Mouse (Mus musculus): Measurements from ENCODE around the gene Lcp2. TPM values are rescaled to one million over a fixed set of nuclear protein-coding genes. Genes with fewer than 3 reads are reported as not detected.

Gene Lcp2
- total and polyA plus RNA-seq, 3 experiments: 48.3 to 109 (median 52.2) TPM

- peaks cover 86% of the 10 kb centered on the region for H3K36me3 ChIP-seq (replicated peaks)
- no peaks in the 10 kb centered on the region for H3K27me3 ChIP-seq (ENCODE audit: insufficient read depth, low read length)
- H3K9me3 ChIP-seq (replicated peaks): peaks cover 7% of the 10 kb centered on the region; the same call in 1 of the 2 replicates
- no peak for TF ChIP-seq GATA2 (IDR thresholded peaks at IDR 0.05; ENCODE audit: borderline replicate concordance, low read depth, low read length)
- no peak for TF ChIP-seq GATA1 (IDR thresholded peaks at IDR 0.05; ENCODE audit: borderline replicate concordance, low read length)
- TF ChIP-seq CTCF (IDR thresholded peaks at IDR 0.05; ENCODE audit: low read depth, low read length): no peak
- TF ChIP-seq TAL1 (conservative IDR thresholded peaks at IDR 0.05; ENCODE audit: low read depth, low read length): no peak
- no peak for TF ChIP-seq POLR2AphosphoS5 (IDR thresholded peaks at IDR 0.05; ENCODE audit: insufficient replicate concordance, low read depth, low read length)
- no peaks in the 10 kb centered on the region for H3K4me1 ChIP-seq (ENCODE audit: insufficient read depth, low read depth, low read length)
- ATAC-seq (ENCODE audit: extremely low read depth, insufficient number of reproducible peaks, low FRiP score, poor library complexity, severe bottlenecking) (no peak), DNase-seq (ENCODE audit: low spot score) (no peak)
- no peak overlapping the region for H3K4me3 ChIP-seq (ENCODE audit: low read depth, low read length)
Observed at GRCm38 (mm10) chr11:34087064-34087463, 40.3 kb downstream of the Lcp2 start.

DNA sequence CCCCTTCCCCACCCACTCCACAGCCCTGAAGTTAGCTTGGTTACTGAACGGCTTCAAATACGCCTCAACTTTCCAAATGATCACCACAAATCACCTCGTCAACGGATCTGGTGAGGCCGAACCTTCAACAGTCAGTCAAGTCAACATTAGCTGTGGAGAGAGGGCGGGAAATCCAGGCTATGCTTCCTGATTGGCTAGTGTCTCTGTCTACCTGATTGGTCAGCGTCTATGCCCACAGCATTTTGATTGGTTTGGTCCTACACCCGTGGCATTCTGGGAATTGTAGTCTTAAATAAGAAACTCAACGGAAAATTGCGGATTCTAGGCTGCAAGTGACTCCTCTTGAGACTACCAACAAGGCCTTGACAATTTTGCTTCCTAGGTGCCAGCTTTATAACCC is 51.7 kb downstream of the Lcp2 start, which contains the start of gene 4930469K13Rik:
Gene 4930469K13Rik (minus strand): TSS at position 133 of the 400 bp plus-strand sequence.
- no peak within 1 kb of the TSS for H3K4me3 ChIP-seq (ENCODE audit: low read depth, low read length)
- no peak for ATAC-seq (ENCODE audit: extremely low read depth, insufficient number of reproducible peaks, low FRiP score, poor library complexity, severe bottlenecking)
- peaks cover 13% of the 10 kb centered on the region for H3K36me3 ChIP-seq (replicated peaks)
- H3K27me3 ChIP-seq (ENCODE audit: insufficient read depth, low read length): no peaks in the 10 kb centered on the region; the same call in 1 of the 2 replicates
- DNase-seq (ENCODE audit: low spot score): no peak
- no peaks in the 10 kb centered on the region for H3K4me1 ChIP-seq (ENCODE audit: insufficient read depth, low read depth, low read length)
- no peak for TF ChIP-seq POLR2AphosphoS5 (IDR thresholded peaks at IDR 0.05; ENCODE audit: insufficient replicate concordance, low read depth, low read length)
- no peak for TF ChIP-seq GATA1 (IDR thresholded peaks at IDR 0.05; ENCODE audit: borderline replicate concordance, low read length)
- no peak for TF ChIP-seq GATA2 (IDR thresholded peaks at IDR 0.05; ENCODE audit: borderline replicate concordance, low read depth, low read length)
- no peak for TF ChIP-seq CTCF (IDR thresholded peaks at IDR 0.05; ENCODE audit: low read depth, low read length)
- H3K9me3 ChIP-seq (replicated peaks): peaks cover 6% of the 10 kb centered on the region; the same call in 1 of the 2 replicates

DNA sequence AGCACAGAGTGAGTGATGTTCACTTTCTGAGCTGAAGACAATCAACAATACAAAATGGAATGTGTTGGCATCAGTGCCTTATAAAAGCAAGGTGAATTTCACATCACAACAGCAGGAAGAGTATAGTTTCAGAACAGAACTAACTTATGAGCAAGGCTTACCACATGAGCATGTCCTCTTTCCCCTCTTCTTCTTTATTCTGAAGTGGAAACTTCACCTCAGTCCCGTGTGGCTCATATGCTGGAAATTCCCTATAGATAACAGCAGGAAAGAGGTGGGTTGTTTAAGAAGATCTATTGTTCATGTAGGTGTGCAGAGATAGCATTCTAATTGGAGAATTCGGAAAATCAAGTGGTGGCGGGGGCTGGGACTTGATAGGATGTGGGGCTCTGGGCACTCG is 55.1 kb downstream of the Lcp2 start:
- DNase-seq (ENCODE audit: low spot score) (no peak), ATAC-seq (ENCODE audit: extremely low read depth, insufficient number of reproducible peaks, low FRiP score, poor library complexity, severe bottlenecking) (no peak)
- peaks cover 11% of the 10 kb centered on the region; the same call in 1 of the 2 replicates for H3K27me3 ChIP-seq (ENCODE audit: insufficient read depth, low read length)
- TF ChIP-seq CTCF (IDR thresholded peaks at IDR 0.05; ENCODE audit: low read depth, low read length) (no peak), GATA1 (IDR thresholded peaks at IDR 0.05; ENCODE audit: borderline replicate concordance, low read length) (no peak), POLR2AphosphoS5 (IDR thresholded peaks at IDR 0.05; ENCODE audit: insufficient replicate concordance, low read depth, low read length) (no peak), TAL1 (conservative IDR thresholded peaks at IDR 0.05; ENCODE audit: low read depth, low read length) (no peak), GATA2 (IDR thresholded peaks at IDR 0.05; ENCODE audit: borderline replicate concordance, low read depth, low read length) (no peak)
- H3K4me1 ChIP-seq (ENCODE audit: insufficient read depth, low read depth, low read length): no peaks in the 10 kb centered on the region
- H3K9me3 ChIP-seq (replicated peaks): peaks cover 10% of the 10 kb centered on the region; the same call in 1 of the 2 replicates
- peaks cover 6% of the 10 kb centered on the region for H3K36me3 ChIP-seq (replicated peaks)
- H3K4me3 ChIP-seq (ENCODE audit: low read depth, low read length): no peak overlapping the region

DNA sequence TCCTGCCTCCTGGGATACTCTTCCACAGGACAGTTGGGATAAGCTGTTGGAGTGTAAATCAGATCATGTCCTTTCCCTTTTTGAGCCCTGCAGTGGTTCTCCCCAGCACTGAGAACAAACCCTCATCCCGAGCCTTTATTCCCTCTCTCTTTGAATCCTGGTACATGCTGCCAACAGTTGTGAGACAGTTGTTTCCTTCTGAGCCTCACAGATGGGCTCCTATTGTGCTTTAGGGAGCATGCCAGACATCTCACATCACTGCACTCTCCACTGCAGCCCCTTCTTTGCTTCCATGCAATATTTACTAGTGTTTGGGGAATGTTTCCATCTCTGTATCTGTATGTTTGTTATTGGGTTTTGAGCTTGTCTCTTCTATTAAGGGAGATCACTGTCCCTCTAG is 58.2 kb downstream of the Lcp2 start:
- peaks cover 11% of the 10 kb centered on the region; the same call in 1 of the 2 replicates for H3K27me3 ChIP-seq (ENCODE audit: insufficient read depth, low read length)
- no peaks in the 10 kb centered on the region for H3K4me1 ChIP-seq (ENCODE audit: insufficient read depth, low read depth, low read length)
- DNase-seq (ENCODE audit: low spot score) (no peak), ATAC-seq (ENCODE audit: extremely low read depth, insufficient number of reproducible peaks, low FRiP score, poor library complexity, severe bottlenecking) (no peak)
- H3K36me3 ChIP-seq (replicated peaks): no peaks in the 10 kb centered on the region
- H3K9me3 ChIP-seq (replicated peaks): 0 out of 2 replicates have a peak, but pooled peaks cover 5% of the 10 kb centered on the region
- TF ChIP-seq POLR2AphosphoS5 (IDR thresholded peaks at IDR 0.05; ENCODE audit: insufficient replicate concordance, low read depth, low read length): no peak
- no peak for TF ChIP-seq TAL1 (conservative IDR thresholded peaks at IDR 0.05; ENCODE audit: low read depth, low read length)
- TF ChIP-seq CTCF (IDR thresholded peaks at IDR 0.05; ENCODE audit: low read depth, low read length): no peak
- TF ChIP-seq GATA1 (IDR thresholded peaks at IDR 0.05; ENCODE audit: borderline replicate concordance, low read length): no peak
- TF ChIP-seq GATA2 (IDR thresholded peaks at IDR 0.05; ENCODE audit: borderline replicate concordance, low read depth, low read length): no peak
- H3K4me3 ChIP-seq (ENCODE audit: low read depth, low read length): no peak overlapping the region

GRCm38 (mm10) chr11:34109260-34109659 is 62.5 kb downstream of the Lcp2 start:
- ATAC-seq (ENCODE audit: extremely low read depth, insufficient number of reproducible peaks, low FRiP score, poor library complexity, severe bottlenecking) (no peak), DNase-seq (ENCODE audit: low spot score) (no peak)
- no peak overlapping the region for H3K4me3 ChIP-seq (ENCODE audit: low read depth, low read length)
- 0 out of 2 replicates have a peak, but pooled peaks cover 3% of the 10 kb centered on the region for H3K9me3 ChIP-seq (replicated peaks)
- no peaks in the 10 kb centered on the region for H3K4me1 ChIP-seq (ENCODE audit: insufficient read depth, low read depth, low read length)
- H3K27me3 ChIP-seq (ENCODE audit: insufficient read depth, low read length): peaks cover 12% of the 10 kb centered on the region
- TF ChIP-seq GATA1 (IDR thresholded peaks at IDR 0.05; ENCODE audit: borderline replicate concordance, low read length) (no peak), POLR2AphosphoS5 (IDR thresholded peaks at IDR 0.05; ENCODE audit: insufficient replicate concordance, low read depth, low read length) (no peak), TAL1 (conservative IDR thresholded peaks at IDR 0.05; ENCODE audit: low read depth, low read length) (no peak)
- H3K36me3 ChIP-seq (replicated peaks): no peaks in the 10 kb centered on the region

- Histone ChIP-seq H3K9me3 (replicated peaks) (no peaks in the 10 kb centered on the region), H3K4me3 (ENCODE audit: low read depth, low read length) (no peak overlapping the region), H3K27me3 (ENCODE audit: insufficient read depth, low read length) (peaks cover 2% of the 10 kb centered on the region), H3K4me1 (ENCODE audit: insufficient read depth, low read depth, low read length) (no peaks in the 10 kb centered on the region), H3K36me3 (replicated peaks) (no peaks in the 10 kb centered on the region)
- TF ChIP-seq GATA2 (IDR thresholded peaks at IDR 0.05; ENCODE audit: borderline replicate concordance, low read depth, low read length) (no peak), POLR2AphosphoS5 (IDR thresholded peaks at IDR 0.05; ENCODE audit: insufficient replicate concordance, low read depth, low read length) (no peak), TAL1 (conservative IDR thresholded peaks at IDR 0.05; ENCODE audit: low read depth, low read length) (no peak), CTCF (IDR thresholded peaks at IDR 0.05; ENCODE audit: low read depth, low read length) (no peak), GATA1 (IDR thresholded peaks at IDR 0.05; ENCODE audit: borderline replicate concordance, low read length) (no peak)
- DNase-seq (ENCODE audit: low spot score) (no peak), ATAC-seq (ENCODE audit: extremely low read depth, insufficient number of reproducible peaks, low FRiP score, poor library complexity, severe bottlenecking) (no peak)
Observed at GRCm38 (mm10) chr11:34111940-34112339, 65.2 kb downstream of the Lcp2 start.

Data from G1E (cell line).